Mouse (Mus musculus) hindbrain, embryonic 10.5 days (tissue): Measurements from ENCODE around the gene Ptpn18. TPM values are rescaled to one million over a fixed set of nuclear protein-coding genes. Genes with fewer than 3 reads are reported as not detected.

Source experiments
- DNase-seq: peaks from one replicate; pipeline ENCODE4 v3.0.0-alpha.2; 2017; ENCODE audit warnings: low spot score
- H3K27ac ChIP-seq: fragments of 300-500 bp; sonication (generic); 2 replicates; pipeline ENCODE4 v1.5.1; 2016; ENCODE audit warnings: mild to moderate bottlenecking, moderate library complexity
- H3K27me3 ChIP-seq: fragments of 300-500 bp; sonication (generic); 2 replicates; pipeline ENCODE4 v1.6.1; 2016; ENCODE audit warnings: mild to moderate bottlenecking; ENCODE audit not compliant: poor library complexity, insufficient read depth, severe bottlenecking
- H3K36me3 ChIP-seq: fragments of 300-500 bp; sonication (generic); 2 replicates; pipeline ENCODE4 v1.6.1; 2016; ENCODE audit warnings: mild to moderate bottlenecking, moderate library complexity
- H3K4me1 ChIP-seq: fragments of 300-500 bp; sonication (generic); replicated peaks from 2 replicates; pipeline ENCODE4 v1.6.1; 2016; ENCODE audit warnings: mild to moderate bottlenecking
- H3K4me3 ChIP-seq: fragments of 300-500 bp; sonication (generic); 2 replicates; pipeline ENCODE4 v1.5.1; 2016; ENCODE audit warnings: mild to moderate bottlenecking, moderate library complexity
- H3K9me3 ChIP-seq: fragments of 300-500 bp; sonication (generic); 2 replicates; pipeline ENCODE4 v1.6.1; 2016; ENCODE audit warnings: mild to moderate bottlenecking, moderate library complexity
- WGBS: fragments of 180-500 bp; shearing (Covaris S2); methylation state at CpG from one replicate; pipeline ENCODE4 v1.1.7; 2016; 5-methylcytosine and 5-hydroxymethylcytosine counted together
- polyA plus RNA-seq: library from polyadenylated mRNA; unstranded; fragments of >200 nt; fragmentation: Nextera tagmentation; extraction: Ambion mirVana; gene quantifications from 2 replicates; pipeline ENCODE4 v1.2.1, GENCODE M21; 2016

Ptpn18 gene
- polyA plus RNA-seq, 1 experiment from 2014 or later, result 10.9 TPM

DNA sequence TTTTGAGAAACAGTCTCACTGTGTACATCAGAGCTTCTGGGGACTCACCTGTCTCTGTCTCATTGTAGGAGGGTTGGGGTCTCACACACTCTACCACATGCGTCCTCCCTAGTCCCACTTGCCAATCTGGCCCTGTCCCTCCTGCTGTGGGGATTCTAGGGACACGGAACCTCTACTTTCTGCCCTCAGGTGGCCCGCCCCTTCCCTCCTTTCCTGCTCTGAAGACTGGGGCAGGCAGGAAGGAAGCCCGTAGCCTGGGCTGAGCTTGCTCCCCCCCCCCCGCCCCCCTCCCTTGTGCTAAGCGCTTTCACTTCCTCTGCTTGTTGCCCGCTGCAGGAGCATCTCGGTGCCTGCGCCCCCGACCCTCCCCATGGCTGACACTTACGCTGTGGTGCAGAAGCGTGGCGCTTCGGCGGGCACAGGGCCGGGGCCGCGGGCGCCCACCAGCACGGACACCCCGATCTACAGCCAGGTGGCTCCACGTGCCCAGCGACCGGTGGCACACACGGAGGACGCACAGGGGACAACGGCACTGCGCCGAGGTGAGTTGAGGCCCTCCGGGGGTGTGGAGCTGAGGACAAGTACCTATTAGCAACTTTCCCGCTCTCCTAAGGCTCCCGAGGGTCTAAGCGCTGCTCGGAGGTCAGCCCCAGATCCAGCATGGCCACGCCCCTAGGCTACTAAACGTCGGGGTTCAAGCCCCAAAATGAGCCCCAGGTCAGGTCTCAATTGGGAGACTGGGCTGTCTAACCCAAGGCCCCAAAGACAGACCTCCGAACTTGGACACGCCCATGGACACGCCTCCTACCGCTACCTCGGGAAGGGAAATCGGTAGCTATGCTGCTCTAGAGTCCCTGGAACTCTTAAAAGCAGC lies 13.1 kb downstream of the Ptpn18 start:
- WGBS, result 1% methylated on average over 42 of the region's 43 CpGs

DNA sequence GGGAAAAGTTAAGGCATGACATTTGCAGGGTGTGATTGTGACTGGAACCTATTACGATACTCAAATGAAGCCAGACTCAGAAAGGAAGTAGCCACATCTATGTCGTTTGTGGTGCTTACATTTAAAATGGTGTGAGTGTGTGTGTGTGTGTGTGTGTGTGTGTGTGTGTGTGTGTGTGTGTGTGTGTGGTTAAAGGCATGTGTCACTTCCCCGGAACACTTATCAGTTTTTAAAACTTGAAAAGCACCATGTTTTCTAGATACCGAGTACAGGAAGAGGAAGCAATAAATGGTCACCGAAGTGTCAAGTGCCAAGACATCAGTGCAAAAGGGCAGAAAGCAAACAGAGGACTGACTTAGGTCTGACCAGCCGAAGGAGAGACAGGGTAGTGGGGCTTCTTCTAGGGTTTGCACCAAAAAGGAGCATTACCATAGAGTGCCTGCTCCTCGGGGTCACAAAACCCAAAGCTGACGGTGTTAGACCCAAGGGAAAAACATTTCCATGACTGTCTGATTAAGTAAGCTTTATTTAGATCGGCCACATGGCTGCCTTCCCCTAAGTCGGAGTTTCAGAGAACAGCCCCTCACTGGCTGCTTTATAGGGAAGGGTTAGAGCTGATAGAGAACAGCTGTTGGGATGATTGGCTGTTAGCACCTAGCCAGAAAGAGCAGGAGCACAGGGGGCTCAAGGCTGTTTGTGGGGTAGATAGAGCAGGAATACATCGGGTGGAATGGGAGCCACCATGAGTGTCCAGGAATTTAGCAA lies 19.5 kb downstream of the Ptpn18 start:
- 75% methylated on average over 11 of the region's 11 CpGs for WGBS

More for the DNA sequence above, 13.1 kb downstream of the Ptpn18 start:
- Histone ChIP-seq H3K27me3 (peaks cover 42% of the 10 kb centered on the region), H3K4me3 (peak overlapping the region; percentile 63), H3K9me3 (no peaks in the 10 kb centered on the region), H3K36me3 (no peaks in the 10 kb centered on the region), H3K27ac (peak overlapping the region; percentile 60), H3K4me1 (peaks cover 13% of the 10 kb centered on the region)
- peak; percentile 50 for DNase-seq

DNA sequence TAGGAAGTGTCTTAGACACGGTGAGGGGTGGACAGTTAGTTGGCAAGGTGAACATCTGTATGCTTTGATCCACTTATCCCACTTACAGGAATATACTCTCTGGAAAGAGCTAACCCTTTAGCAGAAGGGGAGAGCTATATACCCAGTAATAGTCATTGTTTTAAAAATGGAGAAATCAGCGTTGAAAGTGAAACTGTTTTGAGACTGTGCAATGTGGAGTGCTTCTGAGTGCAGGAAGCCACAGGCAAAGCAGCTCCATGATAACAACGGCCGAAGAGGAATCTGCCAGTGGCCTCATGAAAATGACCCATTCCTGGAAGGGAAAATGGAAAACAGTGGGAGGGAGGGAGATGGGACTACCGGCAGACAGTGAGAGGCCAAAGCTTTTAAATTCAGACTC lies 21.2 kb downstream of the Ptpn18 start:
- Histone ChIP-seq H3K4me3 (no peak overlapping the region), H3K27ac (no peak overlapping the region), H3K4me1 (peaks cover 7% of the 10 kb centered on the region; the same call in 1 of the 2 replicates), H3K27me3 (peaks cover 6% of the 10 kb centered on the region), H3K36me3 (no peaks in the 10 kb centered on the region), H3K9me3 (no peaks in the 10 kb centered on the region)
- 83% methylated on average over 5 of the region's 5 CpGs for WGBS
- DNase-seq, result no peak

More for the DNA sequence above, 19.5 kb downstream of the Ptpn18 start:
- Histone ChIP-seq H3K27ac (no peak overlapping the region), H3K4me3 (no peak overlapping the region), H3K27me3 (peaks cover 5% of the 10 kb centered on the region), H3K9me3 (no peaks in the 10 kb centered on the region), H3K4me1 (no peaks in the 10 kb centered on the region), H3K36me3 (no peaks in the 10 kb centered on the region)
- no peak for DNase-seq

DNA sequence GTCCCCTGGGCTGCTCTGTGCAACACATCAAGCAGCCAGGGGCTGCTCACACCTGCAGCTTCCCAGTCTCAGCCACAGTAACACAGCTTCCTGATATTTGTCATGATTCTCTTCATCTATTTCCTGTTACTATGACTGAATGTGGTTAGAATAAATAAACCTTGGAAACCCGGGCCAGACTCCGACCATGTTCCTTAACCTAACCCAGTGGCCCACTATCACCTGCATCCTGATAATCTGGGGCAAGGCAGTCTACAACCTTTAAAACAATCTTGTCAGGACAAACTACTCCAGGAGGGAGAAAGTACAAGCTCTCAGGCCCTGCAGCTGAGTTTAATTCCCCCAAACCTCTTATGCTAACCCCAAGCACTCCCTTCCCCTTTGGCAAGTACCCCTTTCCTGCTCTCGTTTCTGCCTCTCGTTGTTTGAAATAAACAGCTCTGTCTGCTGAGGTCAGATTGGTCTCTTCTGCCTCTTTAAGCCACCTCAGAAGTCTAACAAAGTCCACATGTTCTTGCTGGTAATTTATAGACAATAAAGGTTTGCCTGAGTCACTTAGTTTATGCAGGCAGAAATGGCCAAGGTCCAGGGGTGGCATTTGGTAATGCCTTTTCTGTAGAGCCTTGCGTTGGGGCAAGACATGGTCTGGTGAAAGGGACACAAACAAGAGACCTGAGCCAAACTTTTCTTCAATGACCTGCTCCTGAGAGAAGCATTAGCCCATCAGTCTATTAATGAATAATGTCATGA lies 22.5 kb downstream of the Ptpn18 start:
- Histone ChIP-seq H3K36me3 (no peaks in the 10 kb centered on the region), H3K4me3 (no peak overlapping the region), H3K4me1 (peaks cover 9% of the 10 kb centered on the region; the same call in 1 of the 2 replicates), H3K27ac (no peak overlapping the region), H3K9me3 (no peaks in the 10 kb centered on the region), H3K27me3 (peaks cover 6% of the 10 kb centered on the region)
- WGBS, result 76% methylated on average over 5 of the region's 5 CpGs
- DNase-seq, result no peak

DNA sequence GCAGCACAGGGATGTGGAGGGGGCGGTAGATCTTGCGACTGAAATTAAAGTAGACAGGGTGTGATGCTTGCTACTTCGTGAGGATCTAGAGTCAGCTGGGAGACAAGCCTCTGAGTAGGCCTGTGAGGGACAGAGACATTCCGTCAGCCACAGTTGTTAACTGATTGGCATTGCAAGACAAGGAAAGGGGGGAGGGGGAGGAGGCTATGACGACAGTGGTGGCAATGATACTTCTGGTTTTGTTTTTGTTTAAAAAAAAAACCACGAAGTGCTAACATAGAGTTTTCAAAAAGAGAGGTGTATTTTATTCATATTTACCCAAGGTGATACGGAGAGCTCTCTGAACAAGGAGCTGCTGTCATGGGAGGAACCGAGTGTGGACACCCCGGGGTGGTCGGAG lies 24.9 kb downstream of the Ptpn18 start:
- no peak overlapping the region for H3K27ac ChIP-seq
- no peaks in the 10 kb centered on the region for H3K36me3 ChIP-seq
- H3K9me3 ChIP-seq, result no peaks in the 10 kb centered on the region
- no peak for DNase-seq
- WGBS, result 73% methylated on average over 10 of the region's 10 CpGs
- H3K27me3 ChIP-seq, result peaks cover 6% of the 10 kb centered on the region
- H3K4me3 ChIP-seq, result no peak overlapping the region
- H3K4me1 ChIP-seq, result peaks cover 9% of the 10 kb centered on the region; the same call in 1 of the 2 replicates

DNA sequence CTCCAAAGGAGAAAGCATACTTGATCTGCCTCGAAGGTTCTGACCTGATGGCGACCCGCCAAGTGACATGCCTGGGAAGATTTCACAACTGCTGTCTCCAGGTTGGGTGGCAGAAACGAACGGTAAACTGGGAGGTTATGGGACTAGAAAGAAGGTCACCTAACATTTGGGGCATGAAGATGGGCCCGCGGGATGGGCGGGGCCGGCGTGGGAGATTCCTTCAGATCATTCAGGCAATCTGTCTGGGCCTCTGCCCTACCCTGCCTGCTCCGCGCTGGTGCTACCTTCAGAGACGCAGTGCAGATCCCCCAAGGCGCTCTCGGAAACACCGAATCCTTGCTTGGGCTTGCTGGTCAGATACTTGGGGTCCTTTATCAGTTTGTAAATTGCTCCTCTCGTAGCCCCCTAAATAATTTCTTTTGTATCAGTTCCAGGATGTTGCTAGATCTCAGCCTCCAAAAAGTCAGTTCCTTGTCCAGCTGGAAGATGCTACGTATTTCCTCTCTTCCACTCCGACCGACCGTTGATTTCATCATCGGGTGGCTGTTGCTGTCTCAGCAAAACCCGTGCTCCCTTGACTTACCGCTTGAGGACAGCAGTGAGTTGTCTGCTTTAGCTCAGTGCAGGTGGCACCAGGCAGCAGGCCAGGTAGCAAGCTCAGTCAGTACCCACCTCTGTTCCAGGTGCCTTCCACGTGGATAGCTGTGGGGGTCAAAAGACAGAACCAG lies 26.1 kb downstream of the Ptpn18 start:
- no peak overlapping the region for H3K27ac ChIP-seq
- no peaks in the 10 kb centered on the region for H3K9me3 ChIP-seq
- peaks cover 6% of the 10 kb centered on the region for H3K27me3 ChIP-seq
- 8% methylated on average over 25 of the region's 25 CpGs for WGBS
- H3K4me1 ChIP-seq, result peaks cover 9% of the 10 kb centered on the region; the same call in 1 of the 2 replicates
- DNase-seq, result peak; percentile 24
- no peaks in the 10 kb centered on the region for H3K36me3 ChIP-seq
- H3K4me3 ChIP-seq, result peak overlapping the region; percentile 45

DNA sequence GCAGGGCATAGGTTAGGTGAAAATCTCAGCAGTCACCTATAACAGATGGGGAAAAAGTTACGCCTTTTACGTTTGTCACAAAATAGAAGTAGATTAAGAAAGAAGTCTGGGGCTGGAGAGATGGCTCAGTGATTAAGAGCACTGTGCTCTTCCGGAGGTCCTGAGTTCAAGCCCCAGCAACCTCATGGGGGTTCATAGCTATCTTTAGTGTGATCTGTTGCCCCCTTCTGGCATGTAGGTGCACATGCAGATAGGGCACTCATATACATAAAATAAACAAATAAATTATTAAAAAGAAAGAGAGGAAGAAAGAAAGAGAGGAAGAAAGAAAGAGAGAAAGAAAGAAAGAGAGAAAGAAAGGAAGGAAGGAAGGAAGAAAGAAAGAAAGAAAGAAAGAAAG lies 27.8 kb downstream of the Ptpn18 start:
- Histone ChIP-seq H3K27me3 (peaks cover 6% of the 10 kb centered on the region), H3K9me3 (no peaks in the 10 kb centered on the region), H3K4me1 (peaks cover 9% of the 10 kb centered on the region; the same call in 1 of the 2 replicates), H3K27ac (no peak overlapping the region), H3K4me3 (no peak overlapping the region), H3K36me3 (no peaks in the 10 kb centered on the region)
- 92% methylated on average over 3 of the region's 3 CpGs for WGBS
- DNase-seq, result no peak

DNA sequence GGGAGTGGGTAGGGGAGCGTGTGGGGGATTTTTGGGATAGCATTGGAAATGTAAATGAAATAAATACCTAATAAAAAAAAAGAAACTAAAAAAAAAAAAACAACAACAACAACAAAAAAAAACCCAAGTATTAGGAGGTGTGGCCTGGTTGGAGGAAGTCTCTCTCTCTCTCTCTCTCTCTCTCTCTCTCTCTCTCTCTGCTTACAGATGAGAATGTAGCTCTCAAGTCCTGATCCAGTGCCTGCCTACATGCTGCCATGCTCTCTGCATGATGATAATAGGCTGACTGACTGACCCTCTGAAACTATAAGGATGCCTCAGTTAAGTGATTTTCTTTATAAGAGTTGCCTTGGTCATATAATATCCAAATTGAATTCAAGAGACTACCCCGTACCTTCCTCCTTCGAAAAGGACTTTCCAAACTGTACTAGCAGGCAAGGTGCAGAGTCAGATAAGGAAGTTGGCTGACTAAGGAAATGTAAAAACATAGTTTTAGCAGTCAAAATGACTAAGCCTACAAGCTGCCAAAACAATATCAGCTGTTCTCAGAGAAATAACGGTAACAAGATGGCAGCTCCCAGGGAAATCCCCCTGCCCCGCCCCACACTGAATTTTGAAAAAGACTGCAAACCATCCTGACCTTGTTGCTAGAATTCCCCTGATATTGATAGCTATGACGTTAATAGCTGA lies 30.4 kb downstream of the Ptpn18 start:
- no peaks in the 10 kb centered on the region for H3K9me3 ChIP-seq
- peaks cover 6% of the 10 kb centered on the region; the same call in 1 of the 2 replicates for H3K27me3 ChIP-seq
- 88% methylated on average over 6 of the region's 6 CpGs for WGBS

DNA sequence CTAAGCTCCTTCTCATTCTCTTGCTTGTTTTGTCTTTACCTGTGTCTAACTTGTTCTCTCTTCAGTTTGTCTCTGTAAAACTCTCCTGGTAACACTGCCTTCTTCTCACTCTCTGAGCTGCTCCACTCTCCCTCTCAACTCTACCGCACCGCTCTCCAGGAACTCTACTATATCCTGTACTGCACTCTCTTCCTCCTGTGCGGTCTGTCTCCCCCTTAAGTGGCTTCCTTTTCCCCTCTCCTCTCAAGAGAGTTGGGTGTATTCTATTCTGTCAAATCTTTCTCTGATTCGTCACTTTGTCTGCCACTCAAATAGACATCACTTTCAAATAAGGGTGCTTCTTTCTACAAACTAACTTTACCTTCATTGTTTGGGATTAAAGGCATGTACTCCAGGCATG lies 31.9 kb downstream of the Ptpn18 start:
- WGBS, result 87% methylated on average over 4 of the region's 4 CpGs
- H3K9me3 ChIP-seq, result no peaks in the 10 kb centered on the region
- H3K36me3 ChIP-seq, result no peaks in the 10 kb centered on the region
- no peaks in the 10 kb centered on the region for H3K27me3 ChIP-seq
- no peak overlapping the region for H3K27ac ChIP-seq
- no peak overlapping the region for H3K4me3 ChIP-seq
- DNase-seq, result no peak
- H3K4me1 ChIP-seq, result no peaks in the 10 kb centered on the region

More for the DNA sequence above, 30.4 kb downstream of the Ptpn18 start:
- H3K27ac ChIP-seq, result no peak overlapping the region
- no peak for DNase-seq
- no peaks in the 10 kb centered on the region for H3K36me3 ChIP-seq
- no peak overlapping the region for H3K4me3 ChIP-seq
- peaks cover 9% of the 10 kb centered on the region; the same call in 1 of the 2 replicates for H3K4me1 ChIP-seq

DNA sequence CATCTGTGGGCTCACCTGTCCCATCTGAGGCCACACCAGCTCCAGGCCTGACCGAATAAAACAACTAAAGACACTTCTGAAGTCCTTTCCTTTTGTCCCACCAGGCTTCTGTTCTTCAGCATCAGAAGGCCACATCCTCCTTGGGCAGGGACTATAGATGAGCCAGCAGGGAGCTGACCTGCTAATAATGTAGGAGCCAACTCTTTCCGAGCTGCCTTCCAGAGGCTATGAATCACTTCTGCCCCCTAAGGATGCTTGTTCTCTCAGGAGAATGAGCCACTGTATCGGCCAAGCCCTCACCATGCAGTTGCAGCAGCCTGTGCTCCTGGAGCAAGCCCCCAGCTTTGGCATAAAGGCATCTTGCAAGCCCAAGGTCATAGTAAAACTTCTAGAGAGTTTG lies 43.4 kb downstream of the Ptpn18 start:
- no peak overlapping the region for H3K4me3 ChIP-seq
- no peak for DNase-seq
- H3K36me3 ChIP-seq, result no peaks in the 10 kb centered on the region
- no peaks in the 10 kb centered on the region for H3K9me3 ChIP-seq
- 36% methylated on average over 3 of the region's 3 CpGs for WGBS
- H3K4me1 ChIP-seq, result no peaks in the 10 kb centered on the region
- no peak overlapping the region for H3K27ac ChIP-seq
- H3K27me3 ChIP-seq, result no peaks in the 10 kb centered on the region

DNA sequence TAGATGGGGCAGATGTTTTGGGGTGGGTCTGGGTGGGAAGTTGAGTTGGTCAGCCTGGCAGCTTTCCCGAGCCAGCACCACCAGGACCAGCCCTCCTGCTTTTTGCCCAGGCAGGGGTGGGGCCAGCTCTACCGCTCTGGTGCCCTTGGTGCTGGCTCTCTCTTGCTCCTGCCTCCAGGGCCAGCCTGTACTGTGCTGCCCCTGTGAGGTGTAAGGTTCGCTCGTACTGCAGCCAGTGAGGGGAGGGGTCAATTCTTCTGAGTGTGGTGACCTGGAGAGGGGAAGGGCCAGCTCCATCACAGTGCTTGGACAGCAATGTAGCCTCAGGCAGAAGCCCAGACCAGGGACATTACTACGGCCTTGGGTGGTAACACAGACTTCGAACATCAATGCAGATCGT lies 45.7 kb downstream of the Ptpn18 start:
- DNase-seq, result no peak
- no peak overlapping the region for H3K27ac ChIP-seq
- H3K4me3 ChIP-seq, result no peak overlapping the region
- H3K4me1 ChIP-seq, result peaks cover 2% of the 10 kb centered on the region
- H3K9me3 ChIP-seq, result no peaks in the 10 kb centered on the region
- no peaks in the 10 kb centered on the region for H3K27me3 ChIP-seq
- no peaks in the 10 kb centered on the region for H3K36me3 ChIP-seq
- WGBS, result 62% methylated on average over 7 of the region's 7 CpGs
